Mouse (Mus musculus) liver, embryonic 12.5 days (tissue): ENCODE results near the gene Hoxd9. TPM values are rescaled to one million over a fixed set of nuclear protein-coding genes. Genes with fewer than 3 reads are reported as not detected.

Source experiments
- ATAC-seq: fragments of 200-750 bp; cut with Nextera tagmentation; 2 replicates; pipeline ENCODE4 v1.8.0; 2017; ENCODE audit warnings: moderate number of reproducible peaks, mild to moderate bottlenecking, moderate library complexity
- H3K27ac ChIP-seq: fragments of 300-500 bp; sonication (generic); 2 replicates; pipeline ENCODE4 v1.5.1; 2016; ENCODE audit warnings: mild to moderate bottlenecking
- H3K27me3 ChIP-seq: fragments of 300-500 bp; sonication (generic); replicated peaks from 2 replicates; pipeline ENCODE4 v1.6.1; 2016; ENCODE audit warnings: mild to moderate bottlenecking, moderate library complexity
- H3K36me3 ChIP-seq: fragments of 300-500 bp; sonication (generic); 2 replicates; pipeline ENCODE4 v1.6.1; 2016; ENCODE audit warnings: mild to moderate bottlenecking, moderate library complexity
- H3K4me1 ChIP-seq: fragments of 300-500 bp; sonication (generic); 2 replicates; pipeline ENCODE4 v1.6.1; 2016
- H3K4me2 ChIP-seq: fragments of 300-500 bp; sonication (generic); 2 replicates; pipeline ENCODE4 v1.6.1; 2016; ENCODE audit warnings: mild to moderate bottlenecking, moderate library complexity
- H3K4me3 ChIP-seq: fragments of 300-500 bp; sonication (generic); 2 replicates; pipeline ENCODE4 v1.5.1; 2016; ENCODE audit warnings: mild to moderate bottlenecking, moderate library complexity
- H3K9ac ChIP-seq: fragments of 300-500 bp; sonication (generic); 2 replicates; pipeline ENCODE4 v1.6.1; 2016; ENCODE audit warnings: mild to moderate bottlenecking, moderate library complexity
- H3K9me3 ChIP-seq: fragments of 300-500 bp; sonication (generic); replicated peaks from 2 replicates; pipeline ENCODE4 v1.6.1; 2016; ENCODE audit warnings: mild to moderate bottlenecking, moderate library complexity
- WGBS: fragments of 180-500 bp; shearing (Covaris S2); methylation state at CpG from one replicate; pipeline ENCODE4 v1.1.7; 2016; ENCODE audit not compliant: insufficient replicate concordance; 5-methylcytosine and 5-hydroxymethylcytosine counted together
- polyA plus RNA-seq: library from polyadenylated mRNA; unstranded; fragments of >200 nt; fragmentation: Nextera tagmentation; extraction: Ambion mirVana; gene quantifications from 2 replicates; pipeline ENCODE4 v1.2.1, GENCODE M21; 2016

Gene Hoxd9
- polyA plus RNA-seq, 1 experiment from 2014 or later: 0.06 TPM

DNA sequence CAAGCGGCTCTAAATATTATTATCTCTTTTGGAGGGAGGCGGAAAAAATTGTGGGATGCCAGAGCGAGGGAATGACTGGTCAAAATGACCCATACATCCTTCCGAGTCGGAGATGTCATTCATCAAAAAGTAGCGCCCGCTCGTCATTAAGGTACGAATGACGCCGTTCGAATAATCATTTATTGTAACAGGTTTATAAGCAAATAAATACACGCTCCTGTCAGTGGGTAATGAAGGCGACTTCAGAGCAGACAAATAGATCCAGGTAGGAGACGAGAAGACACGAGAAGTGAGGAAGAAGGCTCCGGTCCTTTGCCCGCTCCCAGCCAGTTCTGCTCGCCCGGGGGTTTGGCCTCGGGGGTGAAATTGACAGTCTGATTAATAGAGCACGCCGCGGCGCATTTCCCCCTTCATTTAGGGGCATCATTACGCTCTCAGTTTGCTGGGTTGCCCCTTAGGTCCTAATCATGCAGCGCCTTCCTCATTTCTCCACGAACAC is 38.0 kb upstream of the Hoxd9 start, which contains the start of gene Evx2:
Gene Evx2 (minus strand): TSS at position 51 of the 499 bp plus-strand sequence.
- Histone ChIP-seq H3K4me3 (no peak within 1 kb of the TSS), H3K9me3 (no peaks in the 10 kb centered on the region), H3K27me3 (peaks cover 100% of the 10 kb centered on the region), H3K27ac (no peak within 1 kb of the TSS), H3K36me3 (no peaks in the 10 kb centered on the region), H3K4me2 (no peak within 1 kb of the TSS), H3K9ac (no peak within 1 kb of the TSS), H3K4me1 (peaks cover 13% of the 10 kb centered on the region)
- no peak for ATAC-seq
- WGBS: 4% methylated on average over 28 of the region's 28 CpGs

GRCm38 (mm10) chr2:74660421-74661375 is 36.8 kb upstream of the Hoxd9 start:
- Histone ChIP-seq H3K4me3 (no peak overlapping the region), H3K27ac (no peak overlapping the region), H3K27me3 (peaks cover 99% of the 10 kb centered on the region), H3K4me2 (no peak overlapping the region), H3K36me3 (no peaks in the 10 kb centered on the region), H3K9me3 (no peaks in the 10 kb centered on the region), H3K4me1 (peaks cover 8% of the 10 kb centered on the region), H3K9ac (no peak overlapping the region)
- 4% methylated on average over 30 of the region's 30 CpGs for WGBS
- no peak for ATAC-seq

DNA sequence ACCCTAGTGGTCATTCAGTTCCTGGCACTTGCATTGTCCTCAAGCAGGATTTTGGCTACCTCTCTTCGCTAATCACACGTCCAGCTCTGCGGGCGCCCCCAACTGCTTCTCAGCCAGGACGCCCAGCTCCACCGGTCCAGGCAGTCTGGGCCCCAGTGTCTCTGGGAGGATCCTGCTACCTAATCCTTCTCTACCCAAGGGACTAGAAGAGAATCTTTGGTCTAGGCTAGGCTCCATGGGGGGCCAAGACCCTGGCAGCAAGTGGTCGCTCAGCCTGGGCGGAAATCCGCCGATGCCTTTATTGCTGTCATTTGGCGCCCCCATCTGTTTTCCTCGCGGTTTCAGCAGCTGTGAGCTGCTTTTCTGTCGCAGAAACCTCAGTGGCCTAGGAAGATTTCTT is 35.8 kb upstream of the Hoxd9 start:
- H3K36me3 ChIP-seq: no peaks in the 10 kb centered on the region
- H3K4me3 ChIP-seq: no peak overlapping the region
- H3K9ac ChIP-seq: no peak overlapping the region
- H3K9me3 ChIP-seq: no peaks in the 10 kb centered on the region
- H3K27me3 ChIP-seq: peaks cover 99% of the 10 kb centered on the region
- 1% methylated on average over 14 of the region's 14 CpGs for WGBS
- no peak overlapping the region for H3K4me2 ChIP-seq
- 0 out of 2 replicates have a peak, but pooled peaks cover 3% of the 10 kb centered on the region for H3K4me1 ChIP-seq
- ATAC-seq: no peak
- H3K27ac ChIP-seq: no peak overlapping the region

GRCm38 (mm10) chr2:74663291-74663925 is 34.1 kb upstream of the Hoxd9 start:
- H3K9me3 ChIP-seq: no peaks in the 10 kb centered on the region
- no peak overlapping the region for H3K4me3 ChIP-seq
- H3K4me2 ChIP-seq: no peak overlapping the region
- no peaks in the 10 kb centered on the region for H3K36me3 ChIP-seq
- H3K9ac ChIP-seq: no peak overlapping the region
- no peak overlapping the region for H3K27ac ChIP-seq
- H3K4me1 ChIP-seq: peaks cover 8% of the 10 kb centered on the region; the same call in 1 of the 2 replicates
- H3K27me3 ChIP-seq: peaks cover 99% of the 10 kb centered on the region
- ATAC-seq: no peak
- 4% methylated on average over 18 of the region's 18 CpGs for WGBS

DNA sequence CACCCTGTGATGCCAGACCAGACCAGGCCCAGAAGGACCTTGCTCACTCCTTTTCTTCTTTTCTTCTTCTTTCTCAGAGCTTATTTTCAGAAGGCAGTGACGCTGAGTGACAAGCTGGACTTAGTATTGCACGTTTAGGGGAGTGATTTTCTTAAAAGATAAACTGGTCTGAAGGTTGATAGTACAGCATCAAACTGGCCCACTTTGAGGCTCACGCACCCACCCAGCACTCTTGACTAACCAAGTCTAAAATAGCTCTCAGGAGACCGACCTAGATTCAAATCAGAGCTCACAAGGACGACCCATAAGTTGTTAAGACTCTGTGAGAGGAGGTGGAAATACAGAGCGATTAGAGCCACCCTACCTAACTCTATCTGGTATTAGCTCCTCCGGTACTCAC is 31.1 kb upstream of the Hoxd9 start:
- Histone ChIP-seq H3K27me3 (peaks cover 98% of the 10 kb centered on the region), H3K27ac (no peak overlapping the region)
- no peak for ATAC-seq

GRCm38 (mm10) chr2:74667191-74667841 is 30.2 kb upstream of the Hoxd9 start:
- no peak for ATAC-seq
- Histone ChIP-seq H3K36me3 (no peaks in the 10 kb centered on the region), H3K4me2 (peak overlapping the region; percentile 63; the same call in 1 of the 2 replicates), H3K4me1 (peaks cover 11% of the 10 kb centered on the region; the same call in 1 of the 2 replicates), H3K4me3 (0 out of 2 replicates have a peak overlapping the region, but pooled peaks have one; percentile 45), H3K27me3 (peaks cover 98% of the 10 kb centered on the region), H3K9me3 (no peaks in the 10 kb centered on the region), H3K27ac (no peak overlapping the region), H3K9ac (no peak overlapping the region)
- WGBS: 5% methylated on average over 36 of the region's 36 CpGs

More for the DNA sequence above, 31.1 kb upstream of the Hoxd9 start:
- no peaks in the 10 kb centered on the region for H3K36me3 ChIP-seq
- no peak overlapping the region for H3K4me3 ChIP-seq
- H3K9me3 ChIP-seq: no peaks in the 10 kb centered on the region
- H3K4me1 ChIP-seq: peaks cover 11% of the 10 kb centered on the region; the same call in 1 of the 2 replicates
- no peak overlapping the region for H3K9ac ChIP-seq
- no peak overlapping the region for H3K4me2 ChIP-seq
- 4% methylated on average over 7 of the region's 7 CpGs for WGBS

DNA sequence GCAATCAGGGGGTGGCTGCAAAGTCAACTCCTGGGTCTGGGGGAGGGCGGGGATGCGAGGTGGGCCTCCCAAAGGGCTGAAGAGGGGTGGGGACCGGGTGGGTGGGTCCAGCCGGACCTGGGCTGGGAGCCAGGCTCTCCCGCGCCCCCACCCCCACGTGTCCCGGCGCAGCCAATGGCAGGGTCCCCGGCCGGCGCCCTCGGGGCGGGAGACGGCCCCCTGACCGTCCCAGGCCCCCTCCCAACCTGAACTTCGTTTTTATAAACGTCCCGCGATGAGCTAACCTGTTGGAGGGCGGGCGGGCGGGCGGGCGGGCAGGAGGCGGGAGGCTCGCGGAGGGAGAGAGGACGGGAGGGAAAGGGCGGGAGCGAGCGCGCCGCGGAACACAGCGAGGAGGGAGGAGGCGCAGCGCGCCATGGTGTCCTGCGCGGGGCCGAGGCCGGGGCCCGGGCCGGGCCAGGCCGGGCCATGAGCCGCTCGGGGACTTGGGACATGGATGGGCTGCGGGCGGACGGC is 29.6 kb upstream of the Hoxd9 start, which contains the start of gene Hoxd13:
Gene Hoxd13 (plus strand): TSS at position 469 of the 516 bp plus-strand sequence.
- H3K4me3 ChIP-seq: peak within 1 kb of the TSS; percentile 45
- H3K36me3 ChIP-seq: no peaks in the 10 kb centered on the region
- peak within 1 kb of the TSS; percentile 63 for H3K4me2 ChIP-seq
- H3K4me1 ChIP-seq: peaks cover 14% of the 10 kb centered on the region; the same call in 1 of the 2 replicates
- peaks cover 98% of the 10 kb centered on the region for H3K27me3 ChIP-seq
- 1% methylated on average over 24 of the region's 51 CpGs for WGBS
- ATAC-seq: no peak
- no peaks in the 10 kb centered on the region for H3K9me3 ChIP-seq
- no peak within 1 kb of the TSS for H3K27ac ChIP-seq
- no peak within 1 kb of the TSS for H3K9ac ChIP-seq

DNA sequence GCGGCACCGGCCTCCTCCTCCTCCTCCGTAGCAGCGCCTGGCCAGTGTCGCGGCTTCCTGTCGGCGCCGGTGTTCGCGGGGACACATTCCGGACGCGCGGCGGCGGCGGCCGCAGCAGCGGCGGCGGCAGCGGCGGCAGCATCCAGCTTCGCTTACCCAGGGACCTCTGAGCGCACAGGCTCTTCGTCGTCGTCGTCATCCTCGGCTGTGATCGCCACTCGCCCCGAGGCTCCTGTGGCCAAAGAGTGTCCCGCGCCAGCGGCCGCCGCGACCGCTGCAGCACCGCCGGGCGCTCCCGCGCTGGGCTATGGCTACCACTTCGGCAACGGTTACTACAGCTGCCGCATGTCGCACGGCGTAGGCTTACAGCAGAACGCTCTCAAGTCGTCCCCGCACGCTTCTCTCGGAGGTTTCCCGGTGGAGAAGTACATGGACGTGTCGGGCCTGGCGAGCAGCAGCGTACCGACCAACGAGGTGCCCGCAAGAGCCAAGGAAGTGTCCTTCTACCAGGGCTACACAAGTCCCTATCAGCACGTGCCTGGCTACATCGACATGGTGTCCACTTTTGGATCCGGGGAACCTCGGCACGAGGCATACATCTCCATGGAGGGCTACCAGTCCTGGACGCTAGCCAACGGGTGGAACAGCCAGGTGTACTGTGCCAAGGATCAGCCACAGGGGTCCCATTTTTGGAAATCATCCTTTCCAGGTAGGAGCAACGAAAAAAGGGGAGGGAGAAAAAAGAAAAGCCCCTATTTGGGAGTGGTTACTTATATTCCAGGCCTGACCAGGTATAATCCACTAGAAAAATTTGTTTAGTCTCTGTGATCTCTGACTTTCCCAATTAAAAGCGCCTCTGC is 28.9 kb upstream of the Hoxd9 start:
- peaks cover 15% of the 10 kb centered on the region; the same call in 1 of the 2 replicates for H3K4me1 ChIP-seq
- WGBS: 2% methylated on average over 60 of the region's 74 CpGs
- H3K36me3 ChIP-seq: no peaks in the 10 kb centered on the region
- H3K27ac ChIP-seq: no peak overlapping the region
- peaks cover 98% of the 10 kb centered on the region for H3K27me3 ChIP-seq
- no peak for ATAC-seq
- peak overlapping the region; percentile 63 for H3K4me2 ChIP-seq
- H3K9me3 ChIP-seq: no peaks in the 10 kb centered on the region
- H3K4me3 ChIP-seq: peak overlapping the region; percentile 45
- no peak overlapping the region for H3K9ac ChIP-seq

DNA sequence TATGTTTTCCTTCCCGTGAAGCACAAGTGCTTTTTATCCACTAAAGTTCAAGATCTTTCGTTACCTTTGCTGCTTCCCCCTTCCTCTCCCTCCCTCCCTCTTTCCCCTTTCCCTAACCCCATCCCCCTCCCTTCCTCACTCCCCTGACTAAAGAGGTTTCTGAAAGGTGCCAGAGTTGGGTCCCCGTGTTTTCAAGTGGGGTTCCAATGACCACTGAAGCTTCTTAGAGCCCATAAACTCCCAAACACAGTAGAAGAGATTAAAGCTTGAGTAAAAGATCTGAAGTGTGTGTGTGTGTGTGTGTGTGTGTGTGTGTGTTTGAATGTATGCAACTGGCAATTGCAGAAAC is 28.3 kb upstream of the Hoxd9 start:
- no peak for ATAC-seq
- H3K4me3 ChIP-seq: no peak overlapping the region
- 0% methylated on average over 3 of the region's 3 CpGs for WGBS
- H3K36me3 ChIP-seq: no peaks in the 10 kb centered on the region
- H3K27me3 ChIP-seq: peaks cover 98% of the 10 kb centered on the region
- no peak overlapping the region for H3K9ac ChIP-seq
- H3K4me2 ChIP-seq: no peak overlapping the region
- no peaks in the 10 kb centered on the region for H3K9me3 ChIP-seq
- peaks cover 15% of the 10 kb centered on the region; the same call in 1 of the 2 replicates for H3K4me1 ChIP-seq
- H3K27ac ChIP-seq: no peak overlapping the region

- no peaks in the 10 kb centered on the region for H3K9me3 ChIP-seq
- no peak for ATAC-seq
- peaks cover 98% of the 10 kb centered on the region for H3K27me3 ChIP-seq
- no peak overlapping the region for H3K27ac ChIP-seq
- no peaks in the 10 kb centered on the region for H3K36me3 ChIP-seq
- H3K9ac ChIP-seq: no peak overlapping the region
- H3K4me3 ChIP-seq: no peak overlapping the region
- peaks cover 15% of the 10 kb centered on the region; the same call in 1 of the 2 replicates for H3K4me1 ChIP-seq
- WGBS: 1% methylated on average over 14 of the region's 14 CpGs
- H3K4me2 ChIP-seq: no peak overlapping the region
These were observed 27.8 kb upstream of the Hoxd9 start for GRCm38 (mm10) chr2:74669650-74670235.
